Mouse (Mus musculus): ENCODE measurements around the gene Hps3. TPM values are rescaled to one million over a fixed set of nuclear protein-coding genes. Genes with fewer than 3 reads are reported as not detected.

The Hps3 gene
- total and polyA plus RNA-seq, 3 experiments: 7.0 to 10.5 TPM; not detected in 1

DNA sequence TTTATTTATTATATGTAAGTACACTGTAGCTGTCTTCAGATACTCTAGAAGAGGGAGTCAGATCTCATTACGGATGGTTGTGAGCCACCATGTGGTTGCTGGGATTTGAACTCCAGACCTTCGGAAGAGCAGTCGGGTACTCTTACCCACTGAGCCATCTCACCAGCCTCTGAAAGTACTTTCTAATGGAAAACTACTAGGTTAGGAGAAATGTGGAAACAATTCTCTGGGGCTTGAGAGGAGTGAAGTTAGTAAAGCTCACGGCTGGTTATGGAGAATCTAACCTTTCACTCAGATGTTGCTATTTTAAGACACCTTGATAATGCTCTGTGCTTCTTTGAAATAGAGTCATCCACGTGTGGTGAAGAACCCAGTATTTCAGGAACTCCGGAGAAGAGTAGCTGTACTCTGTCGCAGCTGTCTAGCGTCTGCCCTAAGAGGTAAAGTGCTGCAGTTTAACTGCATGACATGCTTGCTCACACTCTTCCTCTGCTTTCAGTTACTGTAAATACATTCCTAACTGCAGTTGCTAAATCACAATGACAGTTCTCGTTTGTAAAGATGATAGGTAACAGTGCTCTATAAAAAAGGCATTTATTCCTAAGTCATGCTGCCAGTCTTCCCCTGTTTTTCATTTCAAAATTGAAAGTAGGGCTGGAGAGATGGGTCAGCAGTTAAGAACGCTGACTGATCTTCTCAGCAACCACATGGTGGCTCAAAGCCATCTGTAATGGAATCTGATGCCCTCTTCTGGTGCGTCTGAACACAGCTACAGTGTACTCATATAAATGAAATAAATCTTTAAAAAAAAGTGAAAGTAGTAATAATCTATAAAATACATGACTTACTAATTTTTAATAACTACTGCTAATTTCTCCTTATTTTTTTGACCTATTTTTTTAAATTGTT, 41.3 kb upstream of the Hps3 start:
- Histone ChIP-seq H3K9me3 (replicated peaks; ENCODE audit: insufficient read depth, low read length) (no peaks in the 10 kb centered on the region), H3K4me3 (ENCODE audit: control insufficient read depth in 1 of 2, insufficient read depth in 1 of 2, low read depth in 2 of 2, low read length in 2 of 2) (no peak overlapping the region), H3K9ac (ENCODE audit: control insufficient read depth, low read depth, low read length, poor library complexity, severe bottlenecking) (peak overlapping the region; percentile 2; the same call in 1 of the 2 replicates), H3K27me3 (ENCODE audit: control insufficient read depth in 1 of 2, insufficient read depth in 2 of 2, low read length in 2 of 2) (no peaks in the 10 kb centered on the region), H3K36me3 (ENCODE audit: control insufficient read depth in 1 of 2, insufficient read depth in 2 of 2, low read length in 2 of 2) (peaks cover 0 to 2% of the 10 kb centered on the region in 2 experiments), H3K79me2 (ENCODE audit: control insufficient read depth, insufficient read depth, low read length, poor library complexity) (no peaks in the 10 kb centered on the region), H3K27ac (ENCODE audit: control insufficient read depth, low read depth, low read length) (no peak overlapping the region), H3K4me1 (ENCODE audit: control insufficient read depth in 1 of 2, insufficient read depth in 2 of 2, low read length in 2 of 2) (no peaks in the 10 kb centered on the region)
- TF ChIP-seq MYC (IDR thresholded peaks at IDR 0.05; ENCODE audit: low read depth, low read length) (peak; percentile 88; the same call in 1 of the 2 replicates), RAD21 (IDR thresholded peaks at IDR 0.05; ENCODE audit: low read depth, low read length) (peak; percentile 34), MAZ (IDR thresholded peaks at IDR 0.05; ENCODE audit: low read depth, low read length) (no peak), MXI1 (IDR thresholded peaks at IDR 0.05; ENCODE audit: low read depth, low read length) (peak; percentile 50), MEF2A (IDR thresholded peaks at IDR 0.05; ENCODE audit: extremely low read depth, insufficient replicate concordance, low read depth, low read length, poor library complexity, severe bottlenecking) (no peak), ZC3H11A (IDR thresholded peaks at IDR 0.05; ENCODE audit: low read depth, low read length) (peak; percentile 32; the same call in 1 of the 2 replicates), TCF12 (IDR thresholded peaks at IDR 0.05; ENCODE audit: low read depth, low read length) (no peak), GABPA (IDR thresholded peaks at IDR 0.05; ENCODE audit: low read depth, low read length) (no peak), SMC3 (IDR thresholded peaks at IDR 0.05; ENCODE audit: low read depth, low read length) (peak; percentile 64), ETS1 (IDR thresholded peaks at IDR 0.05; ENCODE audit: low read depth, low read length) (no peak), TBP (IDR thresholded peaks at IDR 0.05; ENCODE audit: low read depth, low read length) (peak; percentile 74; the same call in 1 of the 2 replicates), NRF1 (IDR thresholded peaks at IDR 0.05; ENCODE audit: insufficient read depth, low read depth, low read length, poor library complexity, severe bottlenecking) (no peak), MAX (IDR thresholded peaks at IDR 0.05; ENCODE audit: low read length) (peak; percentile 43; the same call in 1 of the 2 replicates), CTCF (IDR thresholded peaks at IDR 0.05 in 2 of 3, conservative IDR thresholded peaks at IDR 0.05 in 1 of 3; ENCODE audit: control insufficient read depth in 1 of 3, insufficient read depth in 1 of 3, low read depth in 2 of 3, low read length in 3 of 3, poor library complexity in 1 of 3, severe bottlenecking in 1 of 3) (peak in 2 of 3 experiments; percentile 25 to 71; a peak in 4 of 6 replicates), ZNF384 (IDR thresholded peaks at IDR 0.05; ENCODE audit: low read depth, low read length) (0 out of 2 replicates have a peak, but pooled peaks have one; percentile 34), HCFC1 (IDR thresholded peaks at IDR 0.05; ENCODE audit: low read depth, low read length) (no peak)
- DNase-seq (ENCODE audit: low read depth, low spot score): peak; percentile 41

DNA sequence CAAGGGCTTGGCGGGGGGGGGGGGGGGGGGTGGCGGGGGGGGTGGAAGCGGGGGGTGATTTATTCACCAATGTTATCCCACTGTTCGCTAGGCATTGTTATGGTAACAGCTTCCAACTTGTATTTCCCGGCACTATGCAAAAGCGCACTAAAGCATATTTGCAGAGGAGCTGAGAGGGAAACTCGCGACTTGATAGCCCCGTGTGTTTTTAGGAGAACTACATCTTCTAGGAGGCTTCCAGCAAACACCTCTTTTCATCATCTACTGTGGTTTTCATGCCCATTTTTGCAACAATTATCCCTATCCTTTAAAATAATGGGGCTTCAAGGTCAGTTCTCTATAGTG, 23.1 kb upstream of the Hps3 start:
- DNase-seq (ENCODE audit: low read depth, low spot score): peak; percentile 38
- peaks cover 0 to 5% of the 10 kb centered on the region in 2 experiments; a peak in 2 of 4 replicates for H3K36me3 ChIP-seq (ENCODE audit: control insufficient read depth in 1 of 2, insufficient read depth in 2 of 2, low read length in 2 of 2)
- 0 out of 4 replicates have a peak, but pooled peaks cover 0 to 2% of the 10 kb centered on the region in 2 experiments for H3K4me1 ChIP-seq (ENCODE audit: control insufficient read depth in 1 of 2, insufficient read depth in 2 of 2, low read length in 2 of 2)
- no peaks in the 10 kb centered on the region for H3K9me3 ChIP-seq (replicated peaks; ENCODE audit: insufficient read depth, low read length)
- peaks cover 7% of the 10 kb centered on the region for H3K79me2 ChIP-seq (ENCODE audit: control insufficient read depth, insufficient read depth, low read length, poor library complexity)
- peak overlapping the region; percentile 92 to 93 for H3K4me3 ChIP-seq (ENCODE audit: control insufficient read depth in 1 of 2, insufficient read depth in 1 of 2, low read depth in 2 of 2, low read length in 2 of 2)
- peak overlapping the region; percentile 82 for H3K9ac ChIP-seq (ENCODE audit: control insufficient read depth, low read depth, low read length, poor library complexity, severe bottlenecking)
- H3K27ac ChIP-seq (ENCODE audit: control insufficient read depth, low read depth, low read length): no peak overlapping the region
- TF ChIP-seq ETS1 (IDR thresholded peaks at IDR 0.05; ENCODE audit: low read depth, low read length) (no peak), CHD1 (IDR thresholded peaks at IDR 0.05; ENCODE audit: low read depth, low read length) (no peak), POLR2AphosphoS5 (IDR thresholded peaks at IDR 0.05; ENCODE audit: borderline replicate concordance, low read depth, low read length) (no peak)
- H3K27me3 ChIP-seq (ENCODE audit: control insufficient read depth in 1 of 2, insufficient read depth in 2 of 2, low read length in 2 of 2): no peaks in the 10 kb centered on the region

Data from MEL (cell line).